Mouse (Mus musculus) stomach, adult 2 months (tissue): ENCODE measurements around the gene Olfr1491. TPM values are rescaled to one million over a fixed set of nuclear protein-coding genes. Genes with fewer than 3 reads are reported as not detected.

Source experiments
- polyA plus RNA-seq: library from polyadenylated mRNA; depleted of rRNA; stranded (reverse); fragments of >200 nt; gene quantifications from 2 replicates; pipeline ENCODE4 v1.2.3, GENCODE M21; 2012; rRNA removed

The Olfr1491 gene
- polyA plus RNA-seq: not detected in 2 replicates

DNA sequence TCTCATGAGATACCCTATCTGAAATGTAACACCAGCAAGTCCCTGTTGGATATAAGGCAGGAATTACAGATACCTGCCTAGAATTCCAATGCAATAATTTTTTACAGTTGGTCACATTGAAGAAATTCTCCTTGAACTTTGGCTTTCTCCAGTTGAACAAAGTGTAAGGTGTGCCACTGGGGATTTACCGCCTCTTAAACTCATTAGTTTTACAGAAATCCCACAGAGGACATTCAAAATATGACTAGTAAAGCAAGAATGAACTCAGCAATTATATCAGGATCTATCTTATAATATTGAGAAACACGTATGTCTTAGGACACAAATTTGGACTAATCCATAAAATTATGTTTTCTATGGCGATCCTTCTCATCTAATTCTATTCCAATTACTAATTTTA lies at the start of gene Olfr1491:
Olfr1491 (plus strand) TSS at position 301 of the 400 bp plus-strand sequence.

DNA sequence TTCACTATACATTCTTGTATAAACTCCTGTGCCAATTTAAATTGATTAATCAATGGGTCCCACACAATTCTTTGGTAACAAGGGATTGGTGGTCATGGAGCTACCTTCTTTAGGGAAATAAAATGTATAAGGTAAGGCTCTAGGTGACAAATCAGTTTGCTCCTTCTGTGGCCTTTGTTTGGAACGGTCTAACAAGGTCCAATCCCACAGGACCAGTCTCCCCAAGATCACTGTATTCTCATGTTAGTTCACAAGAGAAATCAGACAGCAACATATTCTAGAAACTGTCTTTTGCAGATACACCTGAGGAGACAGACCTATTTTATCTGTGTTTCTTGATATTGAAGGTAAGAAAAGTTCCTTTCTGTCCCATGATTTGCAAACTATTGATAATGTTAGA lies 46.3 kb upstream of the Olfr1491 start, which contains the start of gene Olfr1490:
Olfr1490 (plus strand) TSS at position 301 of the 400 bp plus-strand sequence.

DNA sequence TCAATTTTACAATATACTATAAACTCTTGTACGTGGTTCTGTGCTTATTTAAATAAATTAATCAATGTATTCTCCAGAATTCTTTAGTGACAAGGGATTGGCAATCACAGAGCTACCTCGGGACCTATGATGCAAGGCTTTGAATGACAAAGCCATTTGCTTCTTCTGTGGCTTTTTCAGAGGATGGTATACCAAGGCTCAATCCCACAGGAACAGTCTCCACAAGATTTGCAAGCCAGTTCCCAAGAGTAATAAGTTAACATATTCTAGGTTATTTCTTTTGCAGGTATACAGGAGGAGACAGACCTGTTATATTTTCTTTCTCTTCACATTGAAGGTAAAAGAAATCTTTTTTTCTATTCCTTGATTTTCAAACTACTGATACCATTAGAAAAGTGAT lies 25.9 kb downstream of the Olfr1491 start, which contains the start of gene Olfr1493-ps1:
Olfr1493-ps1 (plus strand) TSS at position 301 of the 400 bp plus-strand sequence.

DNA sequence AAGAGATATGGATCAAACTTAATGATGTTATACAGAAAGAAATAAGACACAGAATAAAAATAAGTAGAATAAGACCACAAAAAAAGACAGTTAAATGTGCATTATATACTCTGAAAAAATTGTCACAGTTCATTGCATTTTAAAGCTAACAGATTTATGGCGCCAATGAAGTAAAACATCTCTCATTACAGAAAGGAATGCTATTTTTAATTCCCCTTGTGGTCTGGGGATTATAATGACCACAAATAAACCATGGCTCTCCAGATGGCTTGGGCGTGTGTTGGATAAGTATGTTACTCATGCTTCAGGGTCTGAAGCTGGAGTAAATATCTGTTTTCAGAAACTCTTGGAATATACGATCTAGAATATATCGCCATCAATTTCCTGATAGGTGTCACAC lies 42.4 kb downstream of the Olfr1491 start, which contains the start of gene Olfr1494:
Olfr1494 (plus strand) TSS at position 301 of the 400 bp plus-strand sequence.

Other genes with a start within 250 kb of the Olfr1491 start
- gene Olfr1472, start 241.2 kb upstream of the Olfr1491 start, polyA plus RNA-seq: not detected in 2 replicates
- gene Olfr1474, start 227.7 kb upstream of the Olfr1491 start, polyA plus RNA-seq: not detected in 2 replicates
- not detected in 2 replicates for gene Olfr1475, start 217.1 kb upstream of the Olfr1491 start, polyA plus RNA-seq
- gene Olfr1477, start 196.7 kb upstream of the Olfr1491 start, polyA plus RNA-seq: not detected in 2 replicates
- gene Olfr1480, start 169.4 kb upstream of the Olfr1491 start, polyA plus RNA-seq: not detected in 2 replicates
- not detected in 2 replicates for gene Olfr1484, start 113.8 kb upstream of the Olfr1491 start, polyA plus RNA-seq
- not detected in 2 replicates for gene Olfr1487, start 79.9 kb upstream of the Olfr1491 start, polyA plus RNA-seq
- gene Olfr1489, start 65.6 kb upstream of the Olfr1491 start, polyA plus RNA-seq: not detected in 2 replicates
- not detected in 2 replicates for gene Olfr1490, start 46.2 kb upstream of the Olfr1491 start, polyA plus RNA-seq
- gene Olfr1493-ps1, start 26.0 kb downstream of the Olfr1491 start, polyA plus RNA-seq: not detected in 2 replicates
- not detected in 2 replicates for gene Olfr1494, start 42.5 kb downstream of the Olfr1491 start, polyA plus RNA-seq
- not detected in 2 replicates for gene Olfr1495, start 67.3 kb downstream of the Olfr1491 start, polyA plus RNA-seq
- gene Olfr1496, start 80.6 kb downstream of the Olfr1491 start, polyA plus RNA-seq: not detected in 2 replicates
- not detected in 2 replicates for gene Olfr1497, start 100.9 kb downstream of the Olfr1491 start, polyA plus RNA-seq
- not detected in 2 replicates for gene Olfr1499, start 122.2 kb downstream of the Olfr1491 start, polyA plus RNA-seq
- not detected in 2 replicates for gene Olfr1500, start 133.2 kb downstream of the Olfr1491 start, polyA plus RNA-seq
- gene Olfr1501, start 153.4 kb downstream of the Olfr1491 start, polyA plus RNA-seq: not detected in 2 replicates
- gene Olfr1502, start 164.5 kb downstream of the Olfr1491 start, polyA plus RNA-seq: not detected in 2 replicates
- not detected in 2 replicates for gene Olfr1504, start 200.7 kb downstream of the Olfr1491 start, polyA plus RNA-seq
- not detected in 2 replicates for gene Olfr1505, start 216.3 kb downstream of the Olfr1491 start, polyA plus RNA-seq